Mouse (Mus musculus): Measurements from ENCODE around the gene Mup12. TPM values are rescaled to one million over a fixed set of nuclear protein-coding genes. Genes with fewer than 3 reads are reported as not detected.
"Not testable (repeated sequence)": the region's sequence is repeated elsewhere in the genome, so short reads cannot be mapped to it uniquely, and the experiment has no call there.

The Mup12 gene
- polyA plus RNA-seq (2012; rRNA removed), result not detected in 2 replicates

DNA sequence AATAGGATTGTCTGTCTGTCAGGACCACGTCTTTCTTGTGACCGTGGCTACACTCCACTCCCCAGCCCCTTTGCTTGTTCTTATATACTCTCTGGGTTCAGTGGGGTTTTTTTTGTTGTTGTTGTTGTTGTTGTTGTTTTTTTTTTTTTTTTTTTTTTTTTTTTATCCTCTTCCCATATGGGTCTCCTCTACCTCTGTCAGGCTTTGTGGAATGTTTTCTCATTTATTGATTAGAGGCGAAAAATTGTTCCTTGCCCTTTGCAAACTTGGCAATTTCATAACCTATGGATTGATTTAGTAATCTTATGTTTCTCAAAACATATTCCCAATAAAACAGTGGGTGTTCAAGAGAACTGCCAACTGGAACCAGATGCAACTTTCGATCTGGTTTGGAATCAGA lies at the start of gene Mup12:
Mup12 (minus strand) TSS at position 101 of the 400 bp plus-strand sequence.
- whole genome bisulfite sequencing, result 95% methylated on average over 3 of the region's 4 CpGs

More for the DNA sequence above, at the start of gene Mup12:
- DNase-seq (ENCODE audit: low read depth, low spot score), result not testable (repeated sequence)

Other genes with a start within 250 kb of the Mup12 start
- gene Mup1, start 239.4 kb downstream of the Mup12 start, polyA plus RNA-seq (2012; rRNA removed), result not detected in 2 replicates
- not detected in 2 replicates for gene Mup10, start 159.1 kb downstream of the Mup12 start, polyA plus RNA-seq (2012; rRNA removed)
- gene Mup11, start 78.9 kb downstream of the Mup12 start, polyA plus RNA-seq (2012; rRNA removed), result not detected in 2 replicates
- not detected in 2 replicates for gene Mup22, start 80.1 kb upstream of the Mup12 start, polyA plus RNA-seq (2012; rRNA removed)

Measured in large intestine, adult 2 months (tissue).